Mouse (Mus musculus) cerebellum, adult 2 months (tissue): ENCODE measurements around the gene Ngef. TPM values are rescaled to one million over a fixed set of nuclear protein-coding genes. Genes with fewer than 3 reads are reported as not detected.

Experiments
- DNase-seq, 2 experiments: peaks; one replicate each; pipeline ENCODE4 v3.0.0; 2021
- H3K27ac ChIP-seq: fragments of 200-500 bp; 2 replicates; pipeline ENCODE4 v1.5.1; 2012; ENCODE audit warnings: low read length, control low read depth, inconsistent platforms; ENCODE audit not compliant: insufficient read depth
- H3K27me3 ChIP-seq: fragments of 200-500 bp; 2 replicates; pipeline ENCODE4 v1.6.1; 2012; ENCODE audit warnings: inconsistent platforms, mild to moderate bottlenecking, low read length, moderate library complexity; ENCODE audit not compliant: control insufficient read depth, insufficient read depth
- H3K4me1 ChIP-seq: fragments of 200-500 bp; 2 replicates; pipeline ENCODE4 v1.6.1; 2011; ENCODE audit warnings: low read length; ENCODE audit not compliant: control insufficient read depth, insufficient read depth
- H3K4me3 ChIP-seq: fragments of 200-500 bp; replicated peaks from 2 replicates; pipeline ENCODE3; 2011; ENCODE audit warnings: mild to moderate bottlenecking, low read depth, low read length, control low read depth; ENCODE audit not compliant: insufficient read depth
- CTCF ChIP-seq: fragments of 200-500 bp; IDR thresholded peaks from 2 replicates; pipeline ENCODE4 v1.5.1; 2011; ENCODE audit warnings: low read depth, mild to moderate bottlenecking, control low read depth, low read length, moderate library complexity, borderline replicate concordance; ENCODE audit not compliant: insufficient read depth
- POLR2A ChIP-seq: fragments of 200-500 bp; IDR thresholded peaks from 2 replicates; pipeline ENCODE4 v1.6.1; 2011; ENCODE audit warnings: low read length, control low read depth, borderline replicate concordance; ENCODE audit not compliant: insufficient read depth
- WGBS: fragments of 180-500 bp; shearing (Covaris S2); methylation state at CpG from one replicate; pipeline ENCODE4 v1.1.7; 2018; 5-methylcytosine and 5-hydroxymethylcytosine counted together
- polyA plus RNA-seq: library from polyadenylated mRNA; depleted of rRNA; stranded (reverse); fragments of >200 nt; gene quantifications from 2 replicates; pipeline ENCODE4 v1.2.3, GENCODE M21; 2012; rRNA removed

Gene Ngef
- polyA plus RNA-seq, result 21.8 and 25.5 TPM in 2 replicates

- TF ChIP-seq POLR2A (no peak), CTCF (no peak)
- DNase-seq, result no peak
- WGBS, result 85% methylated on average over 6 of the region's 6 CpGs
- H3K27me3 ChIP-seq, result no peaks in the 10 kb centered on the region
- no peak within 1 kb of the TSS for H3K4me3 ChIP-seq
- no peak within 1 kb of the TSS for H3K27ac ChIP-seq
- peaks cover 8% of the 10 kb centered on the region for H3K4me1 ChIP-seq
Observed at GRCm38 (mm10) chr1:87573800-87574215, at the start of gene Ngef. TSS of gene Ngef (minus strand) at chr1:87573870.

GRCm38 (mm10) chr1:87621858-87622279 is 48.2 kb upstream of the Ngef start:
- 15% methylated on average over 3 of the region's 3 CpGs for WGBS
- no peak overlapping the region for H3K27ac ChIP-seq
- no peaks in the 10 kb centered on the region; the same call in 1 of the 2 replicates for H3K27me3 ChIP-seq
- no peak for TF ChIP-seq POLR2A
- TF ChIP-seq CTCF, result no peak
- no peak overlapping the region for H3K4me3 ChIP-seq
- peak in 1 of 2 experiments; percentile 16 for DNase-seq
- H3K4me1 ChIP-seq, result peaks cover 6% of the 10 kb centered on the region

GRCm38 (mm10) chr1:87621146-87621857 is 47.6 kb upstream of the Ngef start:
- no peak overlapping the region for H3K4me3 ChIP-seq
- TF ChIP-seq POLR2A (no peak), CTCF (no peak)
- no peak for DNase-seq
- peaks cover 6% of the 10 kb centered on the region for H3K4me1 ChIP-seq
- no peak overlapping the region for H3K27ac ChIP-seq
- no peaks in the 10 kb centered on the region; the same call in 1 of the 2 replicates for H3K27me3 ChIP-seq
- 72% methylated on average over 9 of the region's 9 CpGs for WGBS

- TF ChIP-seq POLR2A (no peak), CTCF (no peak)
- Histone ChIP-seq H3K4me3 (no peak overlapping the region), H3K4me1 (peaks cover 6% of the 10 kb centered on the region), H3K27me3 (no peaks in the 10 kb centered on the region), H3K27ac (no peak overlapping the region)
- 83% methylated on average over 6 of the region's 6 CpGs for WGBS
- DNase-seq, result no peak
Observed at GRCm38 (mm10) chr1:87620693-87621092, 47.0 kb upstream of the Ngef start.

- Histone ChIP-seq H3K4me1 (peaks cover 6% of the 10 kb centered on the region), H3K27ac (no peak within 1 kb of the TSS), H3K27me3 (no peaks in the 10 kb centered on the region), H3K4me3 (no peak within 1 kb of the TSS)
- DNase-seq, result no peak
- TF ChIP-seq CTCF (no peak), POLR2A (no peak)
- WGBS, result 76% methylated on average over 12 of the region's 12 CpGs
Observed at GRCm38 (mm10) chr1:87620211-87620668, 46.6 kb upstream of the Ngef start, which contains the start of gene Inpp5d. TSS of gene Inpp5d (plus strand) at chr1:87620312.

- no peak for DNase-seq
- TF ChIP-seq POLR2A (no peak), CTCF (no peak)
- Histone ChIP-seq H3K4me3 (no peak overlapping the region), H3K27me3 (no peaks in the 10 kb centered on the region), H3K27ac (no peak overlapping the region), H3K4me1 (no peaks in the 10 kb centered on the region)
- 64% methylated on average over 2 of the region's 2 CpGs for WGBS
Observed at GRCm38 (mm10) chr1:87614576-87615295, 41.1 kb upstream of the Ngef start.

DNA sequence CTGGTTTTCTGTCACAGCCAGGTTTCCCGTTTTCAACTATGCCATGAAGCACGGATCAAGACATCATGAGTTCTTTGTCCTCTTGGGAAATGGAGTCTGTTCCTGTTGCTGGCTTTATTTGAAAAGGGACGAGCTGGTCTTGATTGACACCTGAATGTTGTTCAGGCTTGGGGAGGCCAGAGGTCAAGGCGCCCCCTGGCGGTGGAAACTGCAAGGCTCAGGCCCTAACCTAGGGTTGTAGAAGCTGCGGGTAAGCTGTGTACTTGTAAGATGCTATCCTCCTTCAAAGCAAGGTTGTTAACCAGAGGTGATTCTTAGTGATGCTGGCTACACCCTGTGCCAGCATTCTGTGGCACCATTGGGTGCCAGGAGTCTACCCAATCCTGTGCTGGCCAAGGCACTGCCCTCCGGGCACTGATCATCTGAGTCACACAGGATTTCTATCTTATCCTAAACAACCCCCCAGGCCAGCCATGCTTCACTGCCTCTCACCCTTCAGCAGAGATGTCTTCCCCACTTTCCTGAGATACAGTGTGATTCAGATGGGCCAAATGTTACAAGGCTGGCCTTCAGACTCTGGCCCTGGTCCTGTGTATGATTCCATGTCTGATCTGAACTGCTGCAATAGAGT is 34.9 kb upstream of the Ngef start:
- Histone ChIP-seq H3K27ac (no peak overlapping the region), H3K4me1 (peaks cover 9% of the 10 kb centered on the region; the same call in 1 of the 2 replicates), H3K27me3 (no peaks in the 10 kb centered on the region), H3K4me3 (no peak overlapping the region)
- peak; percentile 58 to 72 for DNase-seq
- peak; percentile 76 for TF ChIP-seq CTCF
- no peak for TF ChIP-seq POLR2A
- WGBS, result 28% methylated on average over 7 of the region's 7 CpGs
